Mouse (Mus musculus) midbrain, embryonic 14.5 days (tissue): ENCODE measurements around the gene Hoxa2. TPM values are rescaled to one million over a fixed set of nuclear protein-coding genes. Genes with fewer than 3 reads are reported as not detected.

Experiments used
- ATAC-seq: fragments of 200-750 bp; cut with Nextera tagmentation; 2 replicates; pipeline ENCODE4 v1.8.0; 2017; ENCODE audit warnings: moderate number of reproducible peaks, moderate library complexity; ENCODE audit not compliant: low FRiP score, low TSS enrichment
- DNase-seq: peaks from one replicate; pipeline ENCODE4 v3.0.0-alpha.2; 2015
- H3K27ac ChIP-seq: fragments of 300-500 bp; sonication (generic); replicated peaks from 2 replicates; pipeline ENCODE4 v1.5.1; 2014; ENCODE audit warnings: mild to moderate bottlenecking, low read depth, low read length, moderate library complexity
- H3K27me3 ChIP-seq: fragments of 300-500 bp; sonication (generic); 2 replicates; pipeline ENCODE4 v1.6.1; 2014; ENCODE audit warnings: low read length, control low read depth, mixed read lengths; ENCODE audit not compliant: control insufficient read depth, insufficient read depth
- H3K36me3 ChIP-seq: fragments of 300-500 bp; sonication (generic); 2 replicates; pipeline ENCODE4 v1.6.1; 2014; ENCODE audit warnings: low read length, control low read depth; ENCODE audit not compliant: control insufficient read depth, insufficient read depth
- H3K4me1 ChIP-seq: fragments of 300-500 bp; sonication (generic); 2 replicates; pipeline ENCODE4 v1.6.1; 2014; ENCODE audit warnings: mild to moderate bottlenecking, antibody characterized with exemption, low read length, control low read depth; ENCODE audit not compliant: control insufficient read depth, insufficient read depth
- H3K4me2 ChIP-seq: fragments of 300-500 bp; sonication (generic); 2 replicates; pipeline ENCODE4 v1.6.1; 2014; ENCODE audit warnings: mild to moderate bottlenecking, low read length, moderate library complexity
- H3K4me3 ChIP-seq: fragments of 300-500 bp; sonication (generic); replicated peaks from 2 replicates; pipeline ENCODE4 v1.5.1; 2014; ENCODE audit warnings: low read depth, low read length
- H3K9ac ChIP-seq: fragments of 300-500 bp; sonication (generic); replicated peaks from 2 replicates; pipeline ENCODE4 v1.6.1; 2014; ENCODE audit warnings: mild to moderate bottlenecking, low read length, moderate library complexity
- H3K9me3 ChIP-seq: fragments of 300-500 bp; sonication (generic); 2 replicates; pipeline ENCODE4 v1.6.1; 2016; ENCODE audit warnings: low read length, control low read depth, mixed read lengths; ENCODE audit not compliant: control insufficient read depth
- WGBS: fragments of 180-500 bp; shearing (Covaris S2); extraction: QIAGEN DNeasy Blood & Tissue Kit; methylation state at CpG from one replicate; pipeline ENCODE4 v1.1.7; 2014; 5-methylcytosine and 5-hydroxymethylcytosine counted together
- polyA plus RNA-seq: library from polyadenylated mRNA; unstranded; fragments of >200 nt; fragmentation: Nextera tagmentation; extraction: Ambion mirVana; gene quantifications from 2 replicates; pipeline ENCODE4 v1.2.1, GENCODE M21; 2014

The Hoxa2 gene
- polyA plus RNA-seq, 1 experiment from 2014 or later = 0.20 TPM

DNA sequence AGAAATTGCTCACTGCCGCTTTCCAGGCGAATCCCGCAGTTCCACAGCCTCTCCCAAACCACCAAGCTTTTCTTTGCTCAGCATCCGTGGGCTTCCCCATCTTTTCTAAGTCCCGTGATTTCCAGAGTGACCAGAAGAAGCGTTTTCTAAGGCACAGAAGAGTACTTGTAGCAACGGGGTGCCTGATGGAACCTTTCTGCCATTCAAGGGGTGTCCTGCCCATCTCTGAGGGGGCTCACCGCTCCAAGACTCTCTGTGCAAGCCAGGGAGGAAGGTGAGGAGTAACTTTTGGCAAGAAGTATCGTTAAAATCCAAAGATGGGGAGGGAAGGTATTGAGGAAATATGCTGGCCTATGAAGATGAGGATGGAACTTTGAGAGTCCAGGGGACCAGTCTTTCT lies 13.2 kb upstream of the Hoxa2 start:
- Histone ChIP-seq H3K36me3 (no peaks in the 10 kb centered on the region), H3K4me2 (no peak overlapping the region), H3K27me3 (peaks cover 99% of the 10 kb centered on the region), H3K4me3 (no peak overlapping the region), H3K9me3 (no peaks in the 10 kb centered on the region), H3K4me1 (no peaks in the 10 kb centered on the region), H3K27ac (no peak overlapping the region), H3K9ac (no peak overlapping the region)
- DNase-seq (no peak), ATAC-seq (no peak)
- WGBS = 1% methylated on average over 9 of the region's 9 CpGs

GRCm38 (mm10) chr6:52177061-52177735 lies 12.6 kb upstream of the Hoxa2 start, which contains the start of gene 5730596B20Rik:
Gene 5730596B20Rik (plus strand): TSS chr6:52177498.
- under 1% methylated on average over 36 of the region's 36 CpGs for WGBS
- Histone ChIP-seq H3K27me3 (peaks cover 99% of the 10 kb centered on the region), H3K9ac (no peak within 1 kb of the TSS), H3K36me3 (no peaks in the 10 kb centered on the region), H3K4me3 (no peak within 1 kb of the TSS), H3K9me3 (no peaks in the 10 kb centered on the region), H3K4me1 (no peaks in the 10 kb centered on the region), H3K27ac (no peak within 1 kb of the TSS), H3K4me2 (no peak within 1 kb of the TSS)
- DNase-seq (no peak), ATAC-seq (no peak)

DNA sequence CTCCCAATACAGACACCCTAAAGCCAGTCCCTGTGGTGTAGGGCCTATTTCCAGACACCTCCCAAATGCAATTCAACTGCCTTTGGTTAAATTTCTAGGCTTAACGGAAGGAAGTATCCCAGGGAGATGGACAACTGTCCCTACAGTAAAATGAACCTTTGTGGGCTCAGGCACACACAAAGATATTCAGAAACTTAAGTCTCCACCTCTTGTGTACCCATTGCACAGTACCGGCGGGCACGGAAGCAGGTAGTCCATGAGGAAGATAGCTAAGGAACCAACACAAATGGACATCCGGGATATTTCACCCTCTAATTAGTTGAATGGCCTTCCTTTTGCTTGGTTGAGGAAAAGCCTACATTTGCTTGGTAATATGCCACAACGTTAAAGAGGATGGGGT lies 11.8 kb upstream of the Hoxa2 start:
- H3K36me3 ChIP-seq = no peaks in the 10 kb centered on the region
- no peaks in the 10 kb centered on the region for H3K9me3 ChIP-seq
- H3K27ac ChIP-seq = no peak overlapping the region
- DNase-seq (no peak), ATAC-seq (no peak)
- 2% methylated on average over 6 of the region's 6 CpGs for WGBS
- peaks cover 99% of the 10 kb centered on the region for H3K27me3 ChIP-seq
- no peak overlapping the region for H3K9ac ChIP-seq
- H3K4me1 ChIP-seq = no peaks in the 10 kb centered on the region
- no peak overlapping the region for H3K4me2 ChIP-seq
- no peak overlapping the region for H3K4me3 ChIP-seq

DNA sequence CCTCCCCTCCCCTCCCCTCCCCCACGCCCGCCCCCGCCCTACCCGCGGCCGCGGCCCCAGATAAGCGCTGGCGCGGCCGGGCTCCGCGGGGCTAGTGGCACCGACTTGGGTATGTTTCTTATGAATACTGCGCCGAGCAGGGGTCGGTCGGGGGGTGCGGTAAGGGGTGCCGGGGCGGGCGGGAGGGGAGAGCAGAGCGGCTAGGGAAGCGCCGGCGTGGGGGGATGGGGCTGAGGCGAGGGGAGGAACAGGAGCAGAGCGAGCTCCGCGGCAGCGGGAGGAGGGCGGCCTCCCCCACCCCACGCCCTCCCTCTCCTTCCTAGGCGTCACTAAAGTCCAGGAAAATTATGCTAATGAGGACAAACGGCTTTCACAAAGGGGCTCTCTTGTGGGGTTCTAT lies 11.2 kb upstream of the Hoxa2 start:
- peaks cover 99% of the 10 kb centered on the region for H3K27me3 ChIP-seq
- ATAC-seq (no peak), DNase-seq (no peak)
- no peak overlapping the region for H3K4me3 ChIP-seq
- H3K4me1 ChIP-seq = no peaks in the 10 kb centered on the region
- 2% methylated on average over 29 of the region's 35 CpGs for WGBS
- no peaks in the 10 kb centered on the region for H3K9me3 ChIP-seq
- no peak overlapping the region for H3K27ac ChIP-seq
- no peaks in the 10 kb centered on the region for H3K36me3 ChIP-seq
- H3K9ac ChIP-seq = no peak overlapping the region
- no peak overlapping the region for H3K4me2 ChIP-seq

DNA sequence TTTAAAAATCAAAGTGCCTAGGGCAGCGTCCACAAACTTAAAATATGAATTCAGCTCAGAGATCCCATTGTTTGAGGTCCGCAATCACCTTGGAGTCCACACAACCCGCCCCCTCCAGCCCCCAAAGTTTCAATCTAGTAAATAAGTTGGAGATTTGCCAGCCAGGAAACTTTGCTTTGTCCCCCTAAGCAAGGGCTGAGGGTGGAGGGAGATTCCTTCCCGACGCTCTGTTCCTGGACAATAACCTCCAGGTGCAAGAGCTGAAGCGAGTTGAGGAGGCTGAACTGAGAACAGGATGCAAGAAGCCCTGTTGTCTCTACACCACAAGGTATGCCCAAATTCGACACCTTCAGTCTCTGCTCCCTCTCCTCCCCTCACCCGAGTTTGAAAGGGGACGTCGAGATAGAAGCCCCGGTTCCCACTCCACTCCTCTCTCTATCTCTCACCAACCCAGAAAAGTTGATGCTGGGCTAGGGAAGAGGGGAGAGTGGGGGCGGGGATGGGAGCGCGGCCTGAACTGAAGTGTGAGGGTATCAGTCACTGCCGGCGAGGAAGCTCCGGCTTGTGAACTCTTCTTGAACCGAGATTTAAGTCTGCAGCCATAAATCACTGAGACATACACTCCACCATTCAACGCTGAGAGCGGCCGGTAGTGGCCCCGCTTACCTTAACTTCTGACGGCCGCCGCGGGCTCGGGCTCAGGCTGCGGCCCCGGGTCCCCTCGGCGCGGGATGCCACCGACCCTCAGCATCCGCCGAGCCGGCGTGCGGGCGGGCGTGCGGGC lies 10.5 kb upstream of the Hoxa2 start:
- no peak overlapping the region for H3K4me3 ChIP-seq
- no peak overlapping the region for H3K4me2 ChIP-seq
- DNase-seq (no peak), ATAC-seq (no peak)
- H3K9ac ChIP-seq = no peak overlapping the region
- H3K4me1 ChIP-seq = no peaks in the 10 kb centered on the region
- WGBS = under 1% methylated on average over 41 of the region's 41 CpGs
- no peaks in the 10 kb centered on the region for H3K36me3 ChIP-seq
- peaks cover 99% of the 10 kb centered on the region for H3K27me3 ChIP-seq
- H3K9me3 ChIP-seq = no peaks in the 10 kb centered on the region
- no peak overlapping the region for H3K27ac ChIP-seq

- no peak for ATAC-seq
- Histone ChIP-seq H3K4me2 (no peak overlapping the region), H3K4me1 (no peaks in the 10 kb centered on the region), H3K36me3 (no peaks in the 10 kb centered on the region), H3K27me3 (peaks cover 94% of the 10 kb centered on the region), H3K4me3 (no peak overlapping the region), H3K27ac (no peak overlapping the region), H3K9me3 (no peaks in the 10 kb centered on the region), H3K9ac (no peak overlapping the region)
- 9% methylated on average over 4 of the region's 4 CpGs for WGBS
- DNase-seq = no peak
These were observed 9.0 kb upstream of the Hoxa2 start for GRCm38 (mm10) chr6:52173648-52174047.

DNA sequence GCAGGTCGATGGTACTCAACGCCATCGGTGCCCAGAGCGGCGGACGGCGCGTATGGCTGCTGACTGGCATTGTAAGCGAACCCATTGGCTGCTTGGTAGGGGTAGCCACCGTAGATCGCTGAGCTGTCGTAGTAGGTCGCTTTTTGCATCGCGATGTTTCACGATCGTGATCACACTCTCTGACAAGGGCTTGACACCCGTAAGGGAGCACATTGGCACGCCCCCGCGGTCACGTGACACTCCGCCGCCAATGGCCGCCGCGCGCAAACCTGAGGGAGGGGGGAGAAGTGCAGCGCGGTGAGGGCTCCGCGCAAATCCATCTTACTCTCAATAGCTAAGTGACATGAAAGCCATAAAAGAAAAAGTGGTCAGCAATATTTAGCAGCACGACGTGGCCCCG lies 7.9 kb upstream of the Hoxa2 start:
- DNase-seq = no peak
- under 1% methylated on average over 35 of the region's 35 CpGs for WGBS
- H3K4me3 ChIP-seq = no peak overlapping the region
- no peak for ATAC-seq
- H3K27ac ChIP-seq = no peak overlapping the region
- no peaks in the 10 kb centered on the region for H3K9me3 ChIP-seq
- no peaks in the 10 kb centered on the region for H3K4me1 ChIP-seq
- H3K27me3 ChIP-seq = peaks cover 91% of the 10 kb centered on the region
- H3K36me3 ChIP-seq = no peaks in the 10 kb centered on the region
- H3K4me2 ChIP-seq = 0 out of 2 replicates have a peak overlapping the region, but pooled peaks have one; percentile 6
- no peak overlapping the region for H3K9ac ChIP-seq

DNA sequence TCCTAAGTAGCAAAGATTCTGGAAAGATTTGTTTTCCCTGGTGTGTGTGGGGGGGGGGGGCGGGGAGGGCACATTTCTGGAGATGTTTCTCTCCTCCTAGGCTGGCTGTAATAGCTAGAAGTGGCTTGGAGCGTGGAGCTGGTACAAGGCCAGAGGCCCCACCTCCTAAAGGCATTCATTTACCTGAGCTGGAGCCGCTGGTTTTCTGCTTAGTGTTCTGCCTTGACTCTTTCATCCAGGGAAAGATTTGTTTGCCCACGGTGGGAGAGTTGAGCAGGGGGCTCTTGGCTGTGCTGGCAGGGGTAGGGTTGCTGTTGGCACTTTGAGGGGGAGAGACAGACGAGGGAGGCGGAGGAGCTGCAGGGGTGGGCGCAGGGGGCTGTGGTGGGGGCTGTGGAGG lies 7.3 kb upstream of the Hoxa2 start:
- Histone ChIP-seq H3K36me3 (no peaks in the 10 kb centered on the region), H3K9me3 (no peaks in the 10 kb centered on the region), H3K27me3 (peaks cover 91% of the 10 kb centered on the region), H3K4me3 (no peak overlapping the region), H3K4me2 (no peak overlapping the region), H3K4me1 (no peaks in the 10 kb centered on the region), H3K9ac (no peak overlapping the region), H3K27ac (no peak overlapping the region)
- 2% methylated on average over 7 of the region's 7 CpGs for WGBS
- no peak for DNase-seq
- no peak for ATAC-seq

DNA sequence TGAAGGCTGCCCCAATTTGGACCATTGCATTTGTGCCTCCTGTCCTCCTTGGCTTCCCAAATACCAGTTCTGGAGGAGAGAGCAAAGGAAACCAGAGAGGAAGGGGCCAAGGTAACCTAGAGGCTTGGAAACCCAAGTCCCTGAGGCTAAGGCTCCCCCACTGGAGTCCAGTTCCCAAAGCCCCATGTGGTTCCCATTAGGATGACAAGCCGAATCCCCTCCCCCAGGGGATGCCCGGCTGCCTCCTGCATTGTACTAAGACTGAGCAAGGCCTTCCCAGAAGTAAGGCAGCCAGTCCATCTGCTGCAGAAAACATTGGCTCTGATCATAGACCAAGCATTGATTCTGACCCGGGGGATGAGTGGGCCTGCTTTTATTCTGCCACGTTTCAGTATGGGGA lies 6.7 kb upstream of the Hoxa2 start:
- Histone ChIP-seq H3K27ac (no peak overlapping the region), H3K4me2 (no peak overlapping the region), H3K9me3 (no peaks in the 10 kb centered on the region), H3K9ac (no peak overlapping the region), H3K27me3 (peaks cover 91% of the 10 kb centered on the region), H3K36me3 (no peaks in the 10 kb centered on the region), H3K4me1 (no peaks in the 10 kb centered on the region), H3K4me3 (no peak overlapping the region)
- 2% methylated on average over 4 of the region's 4 CpGs for WGBS
- DNase-seq (no peak), ATAC-seq (no peak)
